Mouse (Mus musculus) activated CD4-positive, CD25-positive, alpha-beta regulatory T cell, adult 4 months (primary cell): ENCODE data around the gene Ltb. TPM values are rescaled to one million over a fixed set of nuclear protein-coding genes. Genes with fewer than 3 reads are reported as not detected.

ENCODE experiments used
- ATAC-seq: one replicate; pipeline ENCODE4 v1.8.0; 2017
- polyA plus RNA-seq, 2 experiments: library from polyadenylated mRNA; unstranded; fragments of 100-300 nt; shearing (Covaris generic); gene quantifications; one replicate each; pipeline ENCODE4 v1.2.1; 2017

Ltb gene
- polyA plus RNA-seq, result 100 to 1,000 TPM; 134 to 383 TPM

- ATAC-seq, result peak; percentile 68
These were observed at the start of gene Ltb for GRCm38 (mm10) chr17:35193881-35194843. Gene Ltb (plus strand): TSS chr17:35194439.

DNA sequence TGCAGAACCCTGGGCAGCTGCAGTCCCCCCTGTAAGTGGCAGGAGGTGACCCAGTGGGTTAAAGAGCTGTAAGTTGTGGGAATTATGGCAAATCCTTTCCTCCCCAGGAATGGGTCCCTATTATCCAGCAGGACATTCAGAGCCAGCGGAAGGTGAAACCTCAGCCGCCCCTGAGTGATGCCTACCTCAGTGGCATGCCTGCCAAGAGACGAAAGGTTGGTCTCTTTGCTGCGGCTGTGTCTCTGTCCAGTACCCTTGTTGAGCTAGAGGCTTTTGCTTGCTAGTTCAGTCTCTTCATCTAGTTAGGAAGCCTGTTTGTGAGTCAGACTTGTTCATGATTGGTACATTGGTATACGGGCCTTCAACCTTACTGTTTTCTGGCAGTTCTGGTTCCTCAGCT is 48.1 kb upstream of the Ltb start:
- no peak for ATAC-seq

DNA sequence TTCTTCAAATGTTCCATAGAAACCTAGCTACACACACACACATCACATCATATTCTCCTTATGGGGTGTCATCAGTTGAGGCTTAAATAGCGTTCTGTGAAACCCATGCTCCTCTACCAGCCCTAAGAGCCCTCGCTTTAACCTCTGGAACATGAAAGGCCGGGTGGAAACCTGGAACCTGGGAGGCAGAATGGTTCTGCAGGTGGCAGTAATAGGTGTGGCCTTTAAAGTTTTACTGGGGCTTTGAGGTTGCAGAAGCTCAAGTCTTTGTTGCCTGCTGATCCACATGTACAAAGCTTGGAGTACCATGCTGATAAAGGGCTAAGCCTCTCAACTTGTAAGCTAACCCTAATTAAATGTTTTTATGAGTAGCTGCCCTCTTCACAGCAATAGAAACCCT is 46.9 kb upstream of the Ltb start:
- ATAC-seq, result no peak

- no peak for ATAC-seq
These were observed 46.2 kb upstream of the Ltb start for GRCm38 (mm10) chr17:35147922-35148639.

GRCm38 (mm10) chr17:35152121-35152520 is 42.1 kb upstream of the Ltb start:
- ATAC-seq, result no peak

DNA sequence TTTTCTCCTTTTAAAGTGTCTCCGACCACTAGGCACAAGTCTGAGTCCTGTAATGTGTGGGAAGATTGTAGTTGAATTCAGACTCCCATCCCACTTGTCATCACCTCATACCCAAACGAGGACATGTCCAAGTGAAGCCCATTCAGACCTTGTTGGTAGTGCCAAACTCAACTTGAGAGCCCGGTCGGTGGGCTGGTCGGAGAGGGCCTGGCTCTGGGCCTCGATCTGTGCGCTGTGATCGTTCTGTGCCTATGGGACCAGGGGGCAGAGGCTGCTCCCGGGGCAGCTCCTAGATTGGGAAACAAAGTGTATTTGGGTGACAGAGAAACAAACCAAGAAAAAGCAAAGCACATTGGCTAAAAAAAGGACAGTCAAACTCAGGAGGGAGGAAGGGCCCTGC is 41.2 kb upstream of the Ltb start:
- no peak for ATAC-seq

DNA sequence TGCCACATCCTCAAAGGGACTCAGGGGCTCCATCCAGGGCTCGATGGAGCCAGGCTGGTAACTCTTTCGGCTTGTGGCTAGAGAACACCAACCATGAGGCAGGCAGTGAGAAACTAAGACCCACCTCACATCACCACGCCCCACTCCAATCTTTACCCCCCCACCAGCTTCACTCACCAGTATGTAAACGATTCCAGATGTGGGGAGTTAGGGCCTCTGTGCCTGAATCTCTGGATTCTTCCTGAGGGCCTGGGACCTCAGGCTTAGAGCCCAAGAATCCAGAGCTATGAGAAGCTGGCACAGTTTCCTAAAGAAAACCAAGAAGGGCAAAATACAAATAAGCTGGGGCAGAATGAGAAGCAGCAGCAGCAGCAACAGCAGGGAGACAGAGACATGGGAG is 40.3 kb upstream of the Ltb start:
- no peak for ATAC-seq

DNA sequence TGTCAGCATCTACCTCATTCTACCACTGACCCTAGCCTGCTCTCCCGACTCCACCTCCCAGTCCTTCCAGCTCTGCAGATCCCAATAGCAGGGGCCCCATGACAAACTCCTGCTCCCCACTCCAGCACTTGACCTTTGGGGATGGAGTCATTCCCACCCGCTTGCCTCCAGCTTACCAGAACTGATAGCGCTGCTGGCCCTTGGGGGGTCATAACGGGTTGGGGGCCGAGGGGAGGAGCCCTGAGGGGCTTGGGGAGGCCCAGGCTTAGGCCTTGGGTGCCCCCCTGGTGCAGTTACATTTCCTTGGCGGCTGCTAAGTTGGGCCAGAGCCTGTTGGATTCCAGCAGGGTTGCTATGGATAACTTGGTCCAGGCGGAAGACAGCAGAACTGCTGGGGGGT is 39.6 kb upstream of the Ltb start:
- no peak for ATAC-seq

DNA sequence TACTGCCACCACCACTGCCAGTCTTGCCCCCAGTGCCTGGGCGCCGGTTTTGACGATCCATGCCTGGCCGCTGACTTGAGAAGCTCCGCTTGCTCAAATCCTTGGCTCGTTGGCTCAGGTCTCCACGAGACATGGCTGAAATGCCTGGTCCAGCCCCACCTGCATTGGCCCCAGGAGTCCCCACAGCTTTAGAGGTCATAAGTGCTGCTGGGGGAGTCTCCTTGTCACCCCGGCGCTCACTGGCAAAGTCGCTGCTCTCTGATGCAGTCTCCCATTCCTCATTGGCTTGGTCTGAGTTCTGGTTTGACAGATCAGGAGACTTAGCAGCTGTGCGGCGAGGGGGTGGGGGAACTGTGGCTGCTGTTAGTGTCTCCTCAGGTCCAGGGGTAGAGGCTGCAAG is 38.8 kb upstream of the Ltb start:
- no peak for ATAC-seq

- ATAC-seq, result no peak
These were observed 37.6 kb upstream of the Ltb start for GRCm38 (mm10) chr17:35156461-35157200.

- no peak for ATAC-seq
These were observed 37.0 kb upstream of the Ltb start for GRCm38 (mm10) chr17:35157254-35157653.

GRCm38 (mm10) chr17:35157661-35158175 is 36.5 kb upstream of the Ltb start:
- no peak for ATAC-seq

GRCm38 (mm10) chr17:35158850-35159593 is 35.2 kb upstream of the Ltb start:
- ATAC-seq, result no peak

- no peak for ATAC-seq
These were observed 34.6 kb upstream of the Ltb start for GRCm38 (mm10) chr17:35159638-35160037.

DNA sequence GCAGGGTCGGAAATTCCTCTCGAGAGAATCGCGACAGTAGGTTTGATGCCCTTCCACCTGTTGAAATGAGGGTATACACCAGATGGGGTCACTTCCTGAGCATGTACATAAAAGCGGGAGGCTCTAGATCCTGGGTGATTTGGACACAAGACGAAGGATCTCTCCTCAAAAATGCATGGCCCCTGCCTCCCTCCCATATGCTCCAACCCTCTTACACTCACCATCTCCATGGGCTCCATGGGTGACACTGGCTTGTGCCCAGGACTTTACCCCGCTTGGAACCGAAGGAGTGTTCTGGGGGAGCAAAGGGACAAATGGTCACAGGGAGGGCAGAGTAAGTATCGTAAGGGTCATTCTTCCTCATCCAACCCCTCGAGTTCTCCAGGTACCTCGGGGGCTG is 32.8 kb upstream of the Ltb start:
- no peak for ATAC-seq

- no peak for ATAC-seq
These were observed 32.1 kb upstream of the Ltb start for GRCm38 (mm10) chr17:35162121-35162520.

- no peak for ATAC-seq
These were observed 31.5 kb upstream of the Ltb start for GRCm38 (mm10) chr17:35162730-35163129.

- no peak for ATAC-seq
These were observed 30.7 kb upstream of the Ltb start for GRCm38 (mm10) chr17:35163326-35164081.

DNA sequence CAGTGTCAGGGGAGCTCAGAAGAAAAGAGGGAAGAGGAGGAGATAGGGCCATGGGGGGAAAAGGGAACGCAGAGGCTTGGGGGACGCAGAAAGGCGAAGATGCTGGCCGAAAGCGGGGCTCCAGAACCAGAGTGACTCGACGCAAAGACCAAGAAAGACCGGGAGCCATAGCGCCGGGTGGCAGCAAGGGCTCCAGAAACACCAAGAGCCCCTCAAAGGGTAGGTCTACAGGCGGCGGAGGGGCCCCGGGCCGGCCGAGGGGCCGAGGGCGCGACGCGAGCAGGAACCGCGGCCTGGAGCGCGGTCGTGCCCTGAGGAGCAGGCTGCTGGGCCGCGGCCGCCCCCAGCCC is 30.0 kb upstream of the Ltb start:
- no peak for ATAC-seq

GRCm38 (mm10) chr17:35164568-35165450 is 29.4 kb upstream of the Ltb start, which contains the start of gene Prrc2a:
Gene Prrc2a (minus strand): TSS chr17:35164897.
- peak; percentile 89 for ATAC-seq
